Mouse (Mus musculus) erythroblast, adult 5-6 weeks (primary cell): Measurements from ENCODE around the gene Apex2. TPM values are rescaled to one million over a fixed set of nuclear protein-coding genes. Genes with fewer than 3 reads are reported as not detected.
"Not testable (repeated sequence)": the region's sequence is repeated elsewhere in the genome, so short reads cannot be mapped to it uniquely, and the experiment has no call there.

Experiments
- ATAC-seq: replicated peaks from 2 replicates; pipeline ENCODE4 v1.8.0; 2016; ENCODE audit warnings: moderate number of reproducible peaks, mild to moderate bottlenecking, moderate TSS enrichment, inconsistent platforms; ENCODE audit not compliant: poor library complexity, low FRiP score, severe bottlenecking
- total RNA-seq, 2 experiments: library from RNA; stranded (forward) in 1 of 2; stranded (reverse) in 1 of 2; fragments of 150-400 nt in 1 of 2; fragments of 200-764, 138-1000 nt in 1 of 2; gene quantifications; 2 replicates each; pipeline versions ENCODE4 v1.2.3 to v1.2.4; 2015 to 2017; ENCODE audit warnings: low replicate concordance in 2 of 2

The Apex2 gene
- total RNA-seq, 2 experiments from 2014 or later, result 2.1 to 5.5 TPM

DNA sequence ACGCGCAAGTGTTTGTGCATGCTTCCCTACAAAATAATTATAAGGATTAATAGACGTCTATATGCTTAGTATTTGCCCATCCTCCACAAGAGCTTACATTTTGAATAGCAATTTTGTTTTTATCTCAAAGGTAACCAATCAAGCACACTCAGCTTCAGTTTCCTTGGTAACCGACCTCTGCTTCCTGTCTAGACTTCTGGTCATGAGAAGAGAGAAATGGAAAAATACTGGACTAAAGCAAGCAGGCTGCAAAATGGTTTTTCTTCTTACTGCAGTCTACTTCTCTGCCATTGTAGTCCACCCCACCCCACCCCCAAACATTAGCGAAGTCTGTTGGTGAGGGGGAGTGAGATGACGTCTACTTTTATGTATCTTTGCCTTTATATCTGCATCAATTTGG, 78.4 kb downstream of the Apex2 start:
- ATAC-seq, result no peak

DNA sequence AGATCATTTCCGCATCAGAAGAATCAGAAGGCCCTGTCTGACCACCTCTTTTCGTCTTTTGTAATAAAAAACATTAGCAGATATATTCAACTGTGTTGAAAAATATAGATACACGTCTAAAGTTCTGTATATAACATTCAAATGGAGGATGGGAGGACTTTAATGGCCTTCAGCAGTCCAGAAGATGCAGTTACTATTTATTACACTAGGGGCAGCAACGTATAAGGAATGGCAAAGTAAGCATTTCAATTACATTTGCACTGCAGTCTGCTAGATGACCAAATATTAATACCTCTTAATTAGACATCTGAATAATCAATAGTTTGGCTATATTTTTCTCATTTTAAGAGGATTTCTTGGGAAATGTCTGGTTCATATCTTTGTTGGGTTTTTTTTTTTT, 79.0 kb downstream of the Apex2 start:
- ATAC-seq, result peak; percentile 87

DNA sequence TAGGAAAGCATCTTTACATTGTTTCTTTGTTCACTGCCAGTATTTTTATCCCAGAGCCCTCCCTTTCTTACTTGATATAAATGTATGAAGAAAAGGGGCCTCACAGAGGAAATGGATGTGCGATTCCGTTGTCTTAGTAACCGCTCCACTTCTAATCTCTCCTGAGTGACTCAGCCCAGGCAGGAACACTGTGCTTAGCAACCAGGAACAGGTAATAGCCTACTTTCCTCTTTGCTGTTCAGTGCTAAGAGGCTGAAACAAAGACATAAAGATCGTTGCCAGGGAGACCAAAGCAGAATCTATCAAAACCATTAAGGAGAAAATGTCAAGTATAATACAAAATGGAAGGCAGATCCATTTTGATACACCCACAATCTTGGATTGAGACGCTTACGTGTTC, 81.0 kb downstream of the Apex2 start:
- no peak for ATAC-seq

GRCm38 (mm10) chrX:150487811-150488210, 101.9 kb downstream of the Apex2 start:
- ATAC-seq, result not testable (repeated sequence)

GRCm38 (mm10) chrX:150486314-150487030, 103.2 kb downstream of the Apex2 start:
- not testable (repeated sequence) for ATAC-seq

GRCm38 (mm10) chrX:150477854-150478780, 111.6 kb downstream of the Apex2 start:
- ATAC-seq, result peak; percentile 99

GRCm38 (mm10) chrX:150471416-150471815, 118.3 kb downstream of the Apex2 start:
- no peak for ATAC-seq

Other genes with a start within 250 kb of the Apex2 start
- gene Tmem29, start 130.7 kb downstream of the Apex2 start, total RNA-seq (2015; ENCODE audit: low replicate concordance), result 9.4 and 31.5 TPM in 2 replicates
- 10.3 and 19.4 TPM in 2 replicates for gene Tmem29, start 130.7 kb downstream of the Apex2 start, total RNA-seq (2017; ENCODE audit: low replicate concordance)
- 3,542 and 3,686 TPM in 2 replicates for gene Alas2, start 42.5 kb downstream of the Apex2 start, total RNA-seq (2015; ENCODE audit: low replicate concordance)
- 3,400 and 3,878 TPM in 2 replicates for gene Alas2, start 42.5 kb downstream of the Apex2 start, total RNA-seq (2017; ENCODE audit: low replicate concordance)
- 5.9 and 26.7 TPM in 2 replicates for gene Pfkfb1, start 1.6 kb downstream of the Apex2 start, total RNA-seq (2015; ENCODE audit: low replicate concordance)
- gene Pfkfb1, start 1.6 kb downstream of the Apex2 start, total RNA-seq (2017; ENCODE audit: low replicate concordance), result 8.1 and 10.6 TPM in 2 replicates
- not detected in 2 replicates for gene Tro, start 67.7 kb upstream of the Apex2 start, total RNA-seq (2015; ENCODE audit: low replicate concordance)
- 2.5 TPM in 1 of 2 replicates, not detected in the other for gene Tro, start 67.7 kb upstream of the Apex2 start, total RNA-seq (2017; ENCODE audit: low replicate concordance)
- gene Maged2, start 224.5 kb upstream of the Apex2 start, total RNA-seq (2015; ENCODE audit: low replicate concordance), result 1.7 TPM in 1 of 2 replicates, not detected in the other
- 2.4 and 2.5 TPM in 2 replicates for gene Maged2, start 224.5 kb upstream of the Apex2 start, total RNA-seq (2017; ENCODE audit: low replicate concordance)